Mouse (Mus musculus): ENCODE measurements around the gene Camkv. TPM values are rescaled to one million over a fixed set of nuclear protein-coding genes. Genes with fewer than 3 reads are reported as not detected.

Camkv gene
- polyA plus RNA-seq, 1 experiment = 5.6 TPM

DNA sequence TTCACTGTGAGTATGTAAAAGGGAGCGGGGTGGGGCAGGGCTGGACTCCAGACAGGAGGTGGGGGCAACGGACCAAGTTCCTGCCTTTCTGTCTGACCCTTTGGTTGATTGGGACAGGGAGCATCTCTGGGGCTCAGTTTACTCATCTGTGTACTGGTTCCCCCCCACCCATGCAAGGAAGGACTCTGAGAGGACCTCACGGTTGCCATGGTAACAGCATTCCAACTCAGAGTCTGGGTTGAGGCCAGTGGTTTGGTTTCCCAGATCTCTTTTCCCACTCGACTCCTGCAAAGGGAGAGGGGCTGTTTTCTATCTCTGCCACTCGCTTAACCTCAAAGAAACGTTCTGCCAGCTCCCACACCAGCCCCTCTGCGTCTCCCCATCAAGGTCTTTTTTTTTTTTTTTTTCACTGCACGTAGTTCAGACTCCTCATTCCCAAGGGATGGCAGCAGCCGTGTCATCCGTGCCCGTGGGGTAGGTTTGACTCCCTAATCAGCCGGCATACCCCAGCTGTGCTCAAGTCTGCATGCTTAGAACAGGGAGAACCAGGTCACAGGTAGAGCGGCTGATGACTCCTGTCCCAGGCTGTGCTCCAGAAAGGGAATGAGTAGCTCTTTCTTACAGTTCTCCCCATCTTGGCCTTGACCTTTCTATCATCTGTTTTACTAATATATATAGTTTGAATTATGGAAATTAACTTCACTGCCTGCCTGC, 17.4 kb upstream of the Camkv start:
- no peaks in the 10 kb centered on the region for H3K9me3 ChIP-seq (replicated peaks; ENCODE audit: control insufficient read depth, insufficient read depth, low read length, poor library complexity, severe bottlenecking)
- H3K36me3 ChIP-seq (ENCODE audit: control insufficient read depth, insufficient read depth, low read length, poor library complexity, severe bottlenecking) = no peaks in the 10 kb centered on the region
- no peak overlapping the region for H3K4me3 ChIP-seq (ENCODE audit: low read depth, low read length)
- H3K4me1 ChIP-seq (ENCODE audit: control insufficient read depth, insufficient read depth, low read length) = peaks cover 2% of the 10 kb centered on the region
- H3K27ac ChIP-seq (ENCODE audit: insufficient read depth, low read length) = no peak overlapping the region
- no peaks in the 10 kb centered on the region for H3K27me3 ChIP-seq (ENCODE audit: control insufficient read depth, insufficient read depth, low read length, poor library complexity, severe bottlenecking)
- H3K9ac ChIP-seq (ENCODE audit: low read depth, poor library complexity, severe bottlenecking) = no peak overlapping the region
- TF ChIP-seq EP300 (IDR thresholded peaks at IDR 0.05; ENCODE audit: insufficient read depth, low read depth, low read length) = no peak
- TF ChIP-seq CTCF (IDR thresholded peaks at IDR 0.05; ENCODE audit: low read depth, low read length) = no peak
- TF ChIP-seq POLR2A (IDR thresholded peaks at IDR 0.05; ENCODE audit: insufficient read depth, low read length) = no peak

DNA sequence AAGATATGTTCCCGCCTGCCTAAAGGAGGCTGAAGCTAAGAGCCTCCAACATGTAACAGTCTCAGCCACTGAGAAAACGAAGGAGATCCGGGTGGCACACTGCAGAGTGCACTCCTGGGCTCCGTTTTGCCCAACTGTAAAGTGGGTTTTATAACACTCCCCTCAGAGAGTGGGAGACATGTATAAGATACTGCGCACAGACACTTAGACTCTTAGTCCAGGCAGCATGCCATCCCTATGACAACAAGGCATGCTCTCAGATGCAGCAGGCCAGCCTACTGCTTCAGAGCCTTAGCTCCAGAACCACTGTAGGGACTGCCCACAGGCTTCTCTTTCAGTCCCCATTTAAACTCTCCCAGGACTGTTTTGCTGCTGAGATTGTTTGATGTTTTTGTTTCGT, 16.6 kb upstream of the Camkv start:
- no peak overlapping the region for H3K27ac ChIP-seq (ENCODE audit: insufficient read depth, low read length)
- H3K27me3 ChIP-seq (ENCODE audit: control insufficient read depth, insufficient read depth, low read length, poor library complexity, severe bottlenecking) = no peaks in the 10 kb centered on the region
- no peak overlapping the region for H3K4me3 ChIP-seq (ENCODE audit: low read depth, low read length)
- H3K9ac ChIP-seq (ENCODE audit: low read depth, poor library complexity, severe bottlenecking) = no peak overlapping the region
- no peaks in the 10 kb centered on the region for H3K36me3 ChIP-seq (ENCODE audit: control insufficient read depth, insufficient read depth, low read length, poor library complexity, severe bottlenecking)
- no peaks in the 10 kb centered on the region for H3K9me3 ChIP-seq (replicated peaks; ENCODE audit: control insufficient read depth, insufficient read depth, low read length, poor library complexity, severe bottlenecking)
- peaks cover 2% of the 10 kb centered on the region for H3K4me1 ChIP-seq (ENCODE audit: control insufficient read depth, insufficient read depth, low read length)
- TF ChIP-seq CTCF (IDR thresholded peaks at IDR 0.05; ENCODE audit: low read depth, low read length) (no peak), EP300 (IDR thresholded peaks at IDR 0.05; ENCODE audit: insufficient read depth, low read depth, low read length) (no peak), POLR2A (IDR thresholded peaks at IDR 0.05; ENCODE audit: insufficient read depth, low read length) (no peak)

DNA sequence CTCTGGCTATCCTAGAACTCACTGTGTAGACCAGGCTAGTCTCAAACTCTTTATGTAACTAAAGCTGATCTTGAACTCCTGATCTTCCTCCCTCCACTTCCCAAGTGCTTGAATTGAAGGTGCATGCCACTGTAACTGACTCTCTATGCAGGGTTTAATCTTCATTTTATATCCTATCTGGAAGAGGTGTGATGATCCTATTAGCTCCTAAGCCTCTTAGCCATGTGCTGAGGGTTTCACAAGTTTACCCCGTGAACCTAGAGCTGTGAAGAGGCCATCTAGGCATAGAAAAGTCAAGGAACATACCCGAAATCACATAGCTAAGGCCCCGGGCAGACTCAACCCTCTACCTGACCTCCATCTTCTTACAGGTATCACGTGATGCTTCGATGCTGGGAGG, 16.0 kb upstream of the Camkv start:
- H3K27me3 ChIP-seq (ENCODE audit: control insufficient read depth, insufficient read depth, low read length, poor library complexity, severe bottlenecking) = no peaks in the 10 kb centered on the region
- H3K9me3 ChIP-seq (replicated peaks; ENCODE audit: control insufficient read depth, insufficient read depth, low read length, poor library complexity, severe bottlenecking) = no peaks in the 10 kb centered on the region
- H3K4me1 ChIP-seq (ENCODE audit: control insufficient read depth, insufficient read depth, low read length) = peaks cover 2% of the 10 kb centered on the region
- no peak overlapping the region for H3K9ac ChIP-seq (ENCODE audit: low read depth, poor library complexity, severe bottlenecking)
- no peak overlapping the region for H3K4me3 ChIP-seq (ENCODE audit: low read depth, low read length)
- no peak overlapping the region for H3K27ac ChIP-seq (ENCODE audit: insufficient read depth, low read length)
- H3K36me3 ChIP-seq (ENCODE audit: control insufficient read depth, insufficient read depth, low read length, poor library complexity, severe bottlenecking) = no peaks in the 10 kb centered on the region
- no peak for TF ChIP-seq CTCF (IDR thresholded peaks at IDR 0.05; ENCODE audit: low read depth, low read length)
- no peak for TF ChIP-seq POLR2A (IDR thresholded peaks at IDR 0.05; ENCODE audit: insufficient read depth, low read length)
- TF ChIP-seq EP300 (IDR thresholded peaks at IDR 0.05; ENCODE audit: insufficient read depth, low read depth, low read length) = no peak

DNA sequence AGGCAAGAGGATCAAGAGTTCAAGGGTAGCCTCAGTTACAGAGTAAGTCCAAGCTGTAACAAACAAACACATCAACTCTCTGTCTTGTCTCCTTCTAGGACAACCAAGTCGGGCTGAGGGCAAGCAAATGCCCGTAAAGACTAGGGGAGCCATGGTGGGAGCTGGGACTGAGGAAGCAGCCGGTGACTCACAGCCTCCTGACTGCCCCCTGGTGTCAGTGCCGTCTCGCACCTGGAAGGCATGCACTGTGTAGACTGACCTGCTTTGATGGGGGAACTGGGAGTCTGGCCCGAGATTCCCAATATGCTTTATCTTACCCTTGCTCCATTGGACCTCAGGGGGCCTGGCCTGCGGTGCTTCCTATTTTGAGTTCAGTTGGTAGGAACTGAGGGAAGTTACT, 12.5 kb upstream of the Camkv start:
- TF ChIP-seq CTCF (IDR thresholded peaks at IDR 0.05; ENCODE audit: low read depth, low read length) (peak; percentile 79), EP300 (IDR thresholded peaks at IDR 0.05; ENCODE audit: insufficient read depth, low read depth, low read length) (no peak)
- Histone ChIP-seq H3K4me3 (ENCODE audit: low read depth, low read length) (no peak overlapping the region), H3K4me1 (ENCODE audit: control insufficient read depth, insufficient read depth, low read length) (no peaks in the 10 kb centered on the region), H3K36me3 (ENCODE audit: control insufficient read depth, insufficient read depth, low read length, poor library complexity, severe bottlenecking) (no peaks in the 10 kb centered on the region), H3K9ac (ENCODE audit: low read depth, poor library complexity, severe bottlenecking) (no peak overlapping the region), H3K27me3 (ENCODE audit: control insufficient read depth, insufficient read depth, low read length, poor library complexity, severe bottlenecking) (no peaks in the 10 kb centered on the region), H3K27ac (ENCODE audit: insufficient read depth, low read length) (no peak overlapping the region), H3K9me3 (replicated peaks; ENCODE audit: control insufficient read depth, insufficient read depth, low read length, poor library complexity, severe bottlenecking) (no peaks in the 10 kb centered on the region)

DNA sequence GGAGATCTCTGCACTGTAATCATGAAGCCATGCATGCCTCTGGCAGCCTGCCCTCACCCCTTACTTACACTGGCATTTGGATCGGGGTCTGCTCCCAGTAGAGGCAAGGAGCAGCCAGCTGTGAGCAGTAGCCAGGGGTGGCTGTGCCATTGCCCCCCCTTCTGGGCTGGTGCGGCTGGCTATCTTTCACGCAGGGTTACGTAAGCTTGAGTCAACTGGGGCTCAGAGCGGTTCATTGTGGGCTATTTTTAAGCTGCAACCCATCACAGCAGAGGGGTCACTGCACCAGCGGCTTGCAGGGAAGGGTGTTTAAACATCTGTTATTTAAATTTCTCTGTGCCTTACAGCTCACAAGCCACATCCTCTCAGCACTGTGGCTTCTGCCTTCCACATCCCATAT, 11.5 kb upstream of the Camkv start:
- no peaks in the 10 kb centered on the region for H3K4me1 ChIP-seq (ENCODE audit: control insufficient read depth, insufficient read depth, low read length)
- H3K9ac ChIP-seq (ENCODE audit: low read depth, poor library complexity, severe bottlenecking) = no peak overlapping the region
- no peaks in the 10 kb centered on the region for H3K9me3 ChIP-seq (replicated peaks; ENCODE audit: control insufficient read depth, insufficient read depth, low read length, poor library complexity, severe bottlenecking)
- H3K4me3 ChIP-seq (ENCODE audit: low read depth, low read length) = no peak overlapping the region
- TF ChIP-seq POLR2A (IDR thresholded peaks at IDR 0.05; ENCODE audit: insufficient read depth, low read length) = no peak
- TF ChIP-seq EP300 (IDR thresholded peaks at IDR 0.05; ENCODE audit: insufficient read depth, low read depth, low read length) = no peak
- no peak for TF ChIP-seq CTCF (IDR thresholded peaks at IDR 0.05; ENCODE audit: low read depth, low read length)
- no peaks in the 10 kb centered on the region for H3K27me3 ChIP-seq (ENCODE audit: control insufficient read depth, insufficient read depth, low read length, poor library complexity, severe bottlenecking)
- H3K36me3 ChIP-seq (ENCODE audit: control insufficient read depth, insufficient read depth, low read length, poor library complexity, severe bottlenecking) = no peaks in the 10 kb centered on the region
- H3K27ac ChIP-seq (ENCODE audit: insufficient read depth, low read length) = no peak overlapping the region

DNA sequence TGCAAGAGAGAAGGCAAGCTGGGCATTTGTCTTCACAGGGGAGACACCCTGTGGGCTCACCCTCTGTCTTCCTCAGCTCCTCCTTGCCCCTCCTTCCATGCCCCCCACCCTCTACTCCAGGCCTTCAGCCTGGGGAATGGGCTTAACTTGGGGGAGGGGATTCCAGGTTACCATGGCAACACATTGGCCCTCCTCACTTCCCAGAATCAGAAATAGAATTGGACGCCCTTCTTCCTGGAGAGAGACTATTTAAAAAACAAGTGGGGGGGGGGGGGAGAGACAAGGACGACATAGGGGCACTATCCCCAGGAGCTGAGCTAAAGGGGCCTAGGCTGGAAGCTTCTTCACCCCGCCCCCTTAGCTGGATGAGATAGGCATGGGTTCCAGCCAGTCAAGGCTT, 10.2 kb upstream of the Camkv start:
- no peaks in the 10 kb centered on the region for H3K27me3 ChIP-seq (ENCODE audit: control insufficient read depth, insufficient read depth, low read length, poor library complexity, severe bottlenecking)

More for the DNA sequence above, 10.2 kb upstream of the Camkv start:
- no peak overlapping the region for H3K27ac ChIP-seq (ENCODE audit: insufficient read depth, low read length)
- no peak for TF ChIP-seq EP300 (IDR thresholded peaks at IDR 0.05; ENCODE audit: insufficient read depth, low read depth, low read length)
- no peak for TF ChIP-seq CTCF (IDR thresholded peaks at IDR 0.05; ENCODE audit: low read depth, low read length)
- no peak for TF ChIP-seq POLR2A (IDR thresholded peaks at IDR 0.05; ENCODE audit: insufficient read depth, low read length)
- H3K4me3 ChIP-seq (ENCODE audit: low read depth, low read length) = no peak overlapping the region
- no peaks in the 10 kb centered on the region for H3K9me3 ChIP-seq (replicated peaks; ENCODE audit: control insufficient read depth, insufficient read depth, low read length, poor library complexity, severe bottlenecking)
- no peaks in the 10 kb centered on the region for H3K4me1 ChIP-seq (ENCODE audit: control insufficient read depth, insufficient read depth, low read length)
- no peak overlapping the region for H3K9ac ChIP-seq (ENCODE audit: low read depth, poor library complexity, severe bottlenecking)
- H3K36me3 ChIP-seq (ENCODE audit: control insufficient read depth, insufficient read depth, low read length, poor library complexity, severe bottlenecking) = no peaks in the 10 kb centered on the region

Data from ES-Bruce4 (cell line).